Mouse (Mus musculus) lung, postnatal 0 days (tissue): Measurements from ENCODE around the gene Nubp1.

Experiments used
- CTCF ChIP-seq: IDR thresholded peaks from 2 replicates; pipeline ENCODE4 v1.5.1; 2016; ENCODE audit warnings: antibody characterized with exemption, mild to moderate bottlenecking
- EP300 ChIP-seq: IDR thresholded peaks from 2 replicates; pipeline ENCODE4 v1.6.1; 2016; ENCODE audit warnings: antibody characterized with exemption, mild to moderate bottlenecking, control low read depth

DNA sequence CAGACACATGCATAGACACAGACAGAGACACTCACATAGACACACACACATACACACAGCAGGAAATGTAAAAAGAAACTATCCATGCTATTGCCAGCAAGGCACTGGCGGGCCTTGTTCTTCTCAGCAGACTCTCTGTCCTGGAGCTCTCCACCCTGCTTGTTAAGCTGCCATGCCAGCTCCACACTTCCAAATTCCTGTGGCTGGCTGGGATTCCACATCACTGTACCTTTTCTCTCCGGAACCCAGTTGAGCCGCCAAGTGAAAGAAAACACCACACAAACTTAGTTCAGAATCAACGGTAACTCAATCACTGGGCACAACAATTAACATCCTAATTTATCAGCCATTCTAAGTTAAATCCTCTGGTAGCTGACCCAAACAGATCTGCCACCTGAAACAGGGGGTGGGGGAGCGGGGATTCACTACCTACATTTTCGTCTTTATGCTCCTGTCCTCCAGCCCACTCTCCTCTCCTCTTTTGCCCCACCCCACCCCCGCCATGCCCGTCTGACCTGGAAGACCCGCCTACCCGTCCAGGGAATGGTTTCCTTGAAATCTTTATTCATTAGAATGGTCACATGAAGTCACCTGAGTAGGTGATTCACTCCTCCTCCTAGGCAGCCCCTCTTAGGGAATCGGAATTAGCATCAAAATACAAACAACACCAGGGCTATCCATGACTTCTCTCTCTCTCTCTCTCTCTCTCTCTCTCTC lies 55.8 kb downstream of the Nubp1 start:
- TF ChIP-seq CTCF = no peak
- no peak for TF ChIP-seq EP300
